Mouse (Mus musculus) heart, embryonic 12.5 days (tissue): ENCODE measurements around the gene Bex1. TPM values are rescaled to one million over a fixed set of nuclear protein-coding genes. Genes with fewer than 3 reads are reported as not detected.
"Not testable (repeated sequence)": the region's sequence is repeated elsewhere in the genome, so short reads cannot be mapped to it uniquely, and the experiment has no call there.

Experiments used
- ATAC-seq: fragments of 200-750 bp; cut with Nextera tagmentation; 2 replicates; pipeline ENCODE4 v1.8.0; 2017; ENCODE audit warnings: moderate TSS enrichment, moderate library complexity; ENCODE audit not compliant: insufficient number of reproducible peaks, low FRiP score
- H3K27ac ChIP-seq: fragments of 300-500 bp; sonication (generic); 2 replicates; pipeline ENCODE4 v1.5.1; 2016; ENCODE audit warnings: mild to moderate bottlenecking, moderate library complexity; ENCODE audit not compliant: poor library complexity, severe bottlenecking
- H3K27me3 ChIP-seq: fragments of 300-500 bp; sonication (generic); replicated peaks from 2 replicates; pipeline ENCODE4 v1.6.1; 2016; ENCODE audit warnings: mild to moderate bottlenecking, moderate library complexity
- H3K36me3 ChIP-seq: fragments of 300-500 bp; sonication (generic); 2 replicates; pipeline ENCODE4 v1.6.1; 2016; ENCODE audit warnings: mild to moderate bottlenecking, moderate library complexity
- H3K4me1 ChIP-seq: fragments of 300-500 bp; sonication (generic); replicated peaks from 2 replicates; pipeline ENCODE4 v1.6.1; 2016; ENCODE audit warnings: mild to moderate bottlenecking
- H3K4me2 ChIP-seq: fragments of 300-500 bp; sonication (generic); 2 replicates; pipeline ENCODE4 v1.6.1; 2016; ENCODE audit warnings: mild to moderate bottlenecking, moderate library complexity
- H3K4me3 ChIP-seq: fragments of 300-500 bp; sonication (generic); 2 replicates; pipeline ENCODE4 v1.5.1; 2016; ENCODE audit warnings: mild to moderate bottlenecking
- H3K9ac ChIP-seq: fragments of 300-500 bp; sonication (generic); 2 replicates; pipeline ENCODE4 v1.6.1; 2016; ENCODE audit warnings: mild to moderate bottlenecking, moderate library complexity
- H3K9me3 ChIP-seq: fragments of 300-500 bp; sonication (generic); replicated peaks from 2 replicates; pipeline ENCODE4 v1.6.1; 2016; ENCODE audit warnings: mild to moderate bottlenecking, moderate library complexity
- WGBS: fragments of 180-500 bp; shearing (Covaris S2); methylation state at CpG from one replicate; pipeline ENCODE4 v1.1.7; 2016; 5-methylcytosine and 5-hydroxymethylcytosine counted together
- polyA plus RNA-seq: library from polyadenylated mRNA; unstranded; fragments of >200 nt; fragmentation: Nextera tagmentation; extraction: Ambion mirVana; gene quantifications from 2 replicates; pipeline ENCODE4 v1.2.1, GENCODE M21; 2016

Gene Bex1
- polyA plus RNA-seq, result 208 and 215 TPM in 2 replicates

DNA sequence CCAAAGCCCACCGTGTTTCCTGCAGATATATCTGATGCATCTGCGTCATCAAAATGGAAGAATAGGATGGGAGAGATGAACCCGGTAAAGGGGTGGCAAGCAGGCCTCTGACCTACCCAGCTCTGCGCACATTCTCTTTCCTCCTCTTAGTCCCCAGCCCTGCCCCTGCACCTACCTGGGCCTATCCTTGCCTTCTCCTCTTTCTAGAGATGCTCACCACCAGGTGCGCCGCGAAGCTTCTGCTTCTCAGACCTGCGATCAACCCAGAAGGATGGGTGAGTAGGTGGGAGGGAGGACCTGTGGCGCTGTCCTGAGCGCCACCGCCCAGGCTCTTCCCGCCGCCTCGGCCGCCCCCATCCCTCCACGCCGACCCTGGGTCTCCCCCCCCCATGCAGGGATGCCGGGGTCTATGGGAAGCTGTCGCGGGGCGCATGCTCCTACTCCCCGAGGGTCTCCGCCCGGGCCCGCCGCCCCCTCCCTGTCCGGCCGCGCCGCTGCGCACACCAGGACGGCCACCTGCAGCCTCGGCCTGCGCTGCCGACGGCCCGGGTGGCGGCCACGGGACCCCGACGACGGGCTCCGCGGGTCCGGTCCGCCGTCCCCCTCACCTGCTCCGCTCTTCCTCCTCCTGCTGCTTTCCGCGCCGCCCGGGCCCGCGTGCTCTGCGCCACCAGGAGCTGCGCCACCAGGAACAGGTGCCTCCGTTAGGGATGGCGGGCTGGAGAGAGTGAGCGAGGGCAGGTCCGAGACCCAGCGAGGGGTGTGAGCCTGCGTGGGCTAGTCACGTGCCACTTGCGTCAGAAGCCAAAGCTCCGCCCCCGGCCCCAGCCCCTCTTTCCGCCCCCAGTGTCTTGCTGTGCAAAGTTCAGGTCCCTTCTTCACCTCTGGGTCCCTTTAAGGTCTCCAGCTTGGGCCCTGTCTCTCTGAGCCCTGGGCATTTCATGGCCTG, at the start of gene Bex1, which contains the start of gene Tceal7:
Gene Bex1 (minus strand): TSS at position 785 of the 949 bp plus-strand sequence.
Gene Tceal7 (plus strand): TSS at position 51 of the 949 bp plus-strand sequence.
- WGBS, result 30% methylated on average over 24 of the region's 67 CpGs
- not testable (repeated sequence) for H3K9me3 ChIP-seq, H3K27me3 ChIP-seq, H3K4me1 ChIP-seq, H3K36me3 ChIP-seq
- Histone ChIP-seq H3K9ac (peak within 1 kb of the TSS; percentile 70; the same call in 1 of the 2 replicates), H3K4me3 (peak within 1 kb of the TSS; percentile 54), H3K4me2 (peak within 1 kb of the TSS; percentile 63), H3K27ac (peak within 1 kb of the TSS; percentile 75; the same call in 1 of the 2 replicates)
- peak; percentile 91 for ATAC-seq

DNA sequence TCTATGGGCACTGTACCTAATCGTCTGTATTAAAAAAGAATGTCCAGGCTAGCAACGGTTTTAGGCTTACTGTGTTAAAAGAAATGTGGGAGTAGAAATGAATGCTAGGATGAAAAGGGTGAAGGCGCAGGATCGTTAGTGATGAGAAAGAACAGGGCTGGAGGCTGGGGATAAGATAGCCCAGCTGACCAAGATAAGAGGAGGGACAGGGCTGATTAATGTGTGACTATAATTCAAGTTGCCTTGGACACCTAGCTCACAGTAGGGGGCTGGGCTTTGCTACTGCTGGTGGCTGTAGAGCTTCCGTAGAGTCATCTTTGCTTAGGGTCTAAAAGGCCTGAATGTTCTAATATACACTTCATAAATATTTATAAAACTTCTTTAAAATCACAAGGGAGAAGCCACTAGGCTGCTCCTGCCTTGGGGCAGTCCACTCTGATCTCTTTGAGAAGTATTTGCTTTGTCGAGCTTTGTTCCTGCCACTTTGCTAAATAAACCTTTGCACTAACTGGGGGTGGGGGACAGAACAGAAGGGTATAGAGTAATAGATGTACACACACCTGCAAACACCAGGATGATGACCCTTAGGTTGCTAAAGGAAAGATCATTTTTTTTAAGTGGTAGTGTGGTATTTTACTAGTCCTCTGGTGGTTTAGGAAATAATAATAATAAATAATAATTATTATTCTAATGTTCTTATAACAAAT, 36.9 kb upstream of the Bex1 start:
- Histone ChIP-seq H3K9ac (no peak overlapping the region), H3K9me3 (no peaks in the 10 kb centered on the region), H3K36me3 (peaks cover 8% of the 10 kb centered on the region), H3K4me1 (0 out of 2 replicates have a peak, but pooled peaks cover 10% of the 10 kb centered on the region), H3K27ac (peak overlapping the region; percentile 27; the same call in 1 of the 2 replicates), H3K4me3 (no peak overlapping the region), H3K4me2 (no peak overlapping the region), H3K27me3 (no peaks in the 10 kb centered on the region)
- ATAC-seq, result no peak
- 28% methylated on average over 6 of the region's 6 CpGs for WGBS

DNA sequence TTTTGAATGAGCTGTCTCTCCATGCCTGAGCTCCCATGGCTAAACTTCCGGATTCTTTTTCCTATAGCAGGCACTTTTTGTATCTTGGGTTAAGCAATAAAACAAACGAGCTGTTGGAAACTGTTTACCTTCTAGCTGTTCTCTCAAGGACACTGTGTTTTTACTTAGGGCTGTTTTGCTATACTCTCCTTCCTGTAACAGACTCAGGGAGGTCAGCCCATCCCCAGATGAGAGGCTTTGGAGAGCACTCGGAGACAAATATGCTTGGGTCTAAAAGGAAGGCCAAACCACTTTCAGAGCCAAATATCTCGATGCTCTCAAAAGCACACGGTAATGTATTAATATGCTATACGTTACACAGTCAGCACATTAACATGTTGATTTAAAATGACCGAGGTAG, 34.4 kb upstream of the Bex1 start:
- WGBS, result 76% methylated on average over 7 of the region's 7 CpGs
- H3K36me3 ChIP-seq, result peaks cover 12% of the 10 kb centered on the region
- no peaks in the 10 kb centered on the region for H3K27me3 ChIP-seq
- H3K27ac ChIP-seq, result no peak overlapping the region
- H3K4me2 ChIP-seq, result no peak overlapping the region
- no peaks in the 10 kb centered on the region for H3K9me3 ChIP-seq
- no peak overlapping the region for H3K9ac ChIP-seq
- no peak overlapping the region for H3K4me3 ChIP-seq
- 0 out of 2 replicates have a peak, but pooled peaks cover 10% of the 10 kb centered on the region for H3K4me1 ChIP-seq
- no peak for ATAC-seq

DNA sequence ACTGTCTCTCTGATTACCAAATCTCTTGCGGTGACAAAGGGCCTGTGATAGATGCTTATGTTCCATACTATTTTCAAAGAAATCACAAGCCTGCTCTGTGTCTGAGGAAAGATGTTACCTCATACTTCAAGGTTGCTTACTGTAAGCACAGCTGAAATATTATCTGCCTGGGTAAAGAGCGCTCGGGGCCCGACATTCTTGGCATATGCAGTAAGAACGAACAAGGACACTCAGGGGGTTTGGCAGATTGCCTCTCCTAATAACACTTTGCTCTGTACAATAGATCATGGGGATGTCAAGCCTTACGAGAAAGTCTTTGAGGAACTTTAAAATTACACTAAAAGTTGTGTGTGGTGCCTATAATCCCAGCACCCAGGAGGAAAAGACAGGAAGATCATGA, 33.5 kb upstream of the Bex1 start:
- no peak for ATAC-seq
- 0 out of 2 replicates have a peak, but pooled peaks cover 10% of the 10 kb centered on the region for H3K4me1 ChIP-seq
- no peak overlapping the region for H3K9ac ChIP-seq
- H3K9me3 ChIP-seq, result no peaks in the 10 kb centered on the region
- no peak overlapping the region for H3K4me3 ChIP-seq
- peaks cover 12% of the 10 kb centered on the region for H3K36me3 ChIP-seq
- H3K27me3 ChIP-seq, result no peaks in the 10 kb centered on the region
- WGBS, result 50% methylated on average over 6 of the region's 6 CpGs
- H3K4me2 ChIP-seq, result no peak overlapping the region
- H3K27ac ChIP-seq, result no peak overlapping the region

DNA sequence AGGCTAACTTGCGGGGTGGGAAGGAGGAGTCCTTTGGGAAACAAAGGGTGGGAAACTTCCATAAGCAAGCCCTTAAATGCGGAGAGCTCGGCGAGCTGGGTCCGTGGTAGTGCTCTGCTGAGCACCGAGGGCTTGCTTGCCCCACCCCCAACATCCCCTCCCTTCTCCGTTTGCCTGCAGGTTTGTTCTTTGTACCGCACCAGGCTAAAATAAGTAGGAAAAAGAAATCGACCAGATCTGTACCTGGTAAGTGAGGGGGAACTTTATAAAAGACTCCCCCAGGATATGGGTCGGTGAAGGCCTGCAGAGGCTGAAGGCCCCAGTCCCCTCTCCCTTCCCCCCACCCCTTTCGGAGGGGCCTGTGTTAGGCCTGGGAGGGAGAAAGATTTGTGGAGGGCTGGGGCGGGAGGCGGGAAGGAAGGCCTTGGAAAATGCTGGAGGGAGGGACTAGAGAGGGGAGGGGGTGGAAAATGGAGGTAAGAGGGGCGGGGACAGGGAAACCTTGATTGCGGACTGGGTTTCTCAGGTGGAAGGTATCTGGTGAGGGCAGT, 30.3 kb upstream of the Bex1 start:
- peak overlapping the region; percentile 72 for H3K4me2 ChIP-seq
- peaks cover 12% of the 10 kb centered on the region for H3K36me3 ChIP-seq
- H3K27me3 ChIP-seq, result no peaks in the 10 kb centered on the region
- H3K9ac ChIP-seq, result peak overlapping the region; percentile 93
- peak; percentile 72 for ATAC-seq
- peak overlapping the region; percentile 87 for H3K27ac ChIP-seq
- 0 out of 2 replicates have a peak, but pooled peaks cover 6% of the 10 kb centered on the region for H3K4me1 ChIP-seq
- H3K9me3 ChIP-seq, result no peaks in the 10 kb centered on the region
- 18% methylated on average over 14 of the region's 15 CpGs for WGBS
- H3K4me3 ChIP-seq, result peak overlapping the region; percentile 72

DNA sequence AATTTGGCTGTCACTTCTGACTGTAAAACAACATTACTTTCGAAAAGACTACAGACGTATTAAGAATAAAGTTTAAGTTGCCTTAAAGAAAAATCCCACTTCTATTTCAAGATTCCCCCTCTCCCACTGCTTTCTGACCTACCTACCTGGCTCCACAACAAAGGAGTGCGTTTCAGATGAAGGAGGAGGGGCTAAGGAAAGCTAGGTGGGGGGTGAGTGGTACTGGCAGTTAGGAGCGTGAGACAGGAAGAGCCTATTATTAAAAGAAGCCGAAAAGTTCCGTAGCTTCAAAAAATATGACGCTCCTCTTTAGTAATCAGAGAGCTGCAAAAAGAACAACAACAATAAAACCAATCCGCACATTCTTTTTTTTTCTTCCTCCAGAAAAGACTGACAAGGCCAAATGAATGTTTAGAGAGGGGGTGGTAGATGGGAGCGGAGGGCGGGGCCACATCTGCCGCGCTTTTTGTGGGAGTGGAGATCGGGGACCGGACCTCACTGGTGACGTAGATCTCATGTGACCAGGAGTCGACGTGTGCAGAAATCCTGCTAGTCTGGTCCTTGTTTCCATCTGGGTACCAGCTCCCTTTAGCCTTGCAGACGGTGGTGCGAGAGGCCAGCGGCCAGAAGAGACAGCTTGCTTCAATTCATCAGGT, 29.4 kb upstream of the Bex1 start, which contains the start of gene Tceal9:
Gene Tceal9 (plus strand): TSS at position 506 of the 656 bp plus-strand sequence.
- peak; percentile 92 for ATAC-seq
- Histone ChIP-seq H3K9me3 (no peaks in the 10 kb centered on the region), H3K4me1 (0 out of 2 replicates have a peak, but pooled peaks cover 6% of the 10 kb centered on the region), H3K27me3 (no peaks in the 10 kb centered on the region), H3K27ac (peak within 1 kb of the TSS; percentile 87), H3K36me3 (peaks cover 12% of the 10 kb centered on the region), H3K4me2 (peak within 1 kb of the TSS; percentile 72), H3K4me3 (peak within 1 kb of the TSS; percentile 72), H3K9ac (peak within 1 kb of the TSS; percentile 93)
- 19% methylated on average over 20 of the region's 20 CpGs for WGBS

DNA sequence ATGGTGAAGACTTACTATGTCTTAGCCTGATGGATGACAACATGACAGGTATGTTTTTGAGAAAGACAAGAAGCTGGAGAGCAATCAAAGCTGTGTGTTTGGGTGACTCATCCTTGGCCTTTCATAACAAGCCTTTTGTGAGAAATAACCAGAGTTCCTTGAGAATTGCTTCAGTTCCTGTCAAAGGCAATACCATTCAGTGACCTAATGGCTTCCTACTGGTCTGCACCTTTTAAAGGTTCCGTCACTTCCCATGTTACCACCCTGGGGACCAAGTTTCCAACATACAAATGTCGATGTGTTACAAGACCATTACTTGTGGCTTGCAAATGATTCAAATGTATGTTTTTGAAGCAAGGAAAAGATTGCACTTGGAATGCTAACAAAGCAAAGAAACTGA, 27.9 kb upstream of the Bex1 start:
- Histone ChIP-seq H3K9me3 (no peaks in the 10 kb centered on the region), H3K4me3 (no peak overlapping the region), H3K4me2 (no peak overlapping the region), H3K36me3 (peaks cover 12% of the 10 kb centered on the region), H3K27me3 (no peaks in the 10 kb centered on the region), H3K4me1 (0 out of 2 replicates have a peak, but pooled peaks cover 3% of the 10 kb centered on the region), H3K27ac (no peak overlapping the region), H3K9ac (no peak overlapping the region)
- ATAC-seq, result no peak
- 64% methylated on average over 2 of the region's 2 CpGs for WGBS

DNA sequence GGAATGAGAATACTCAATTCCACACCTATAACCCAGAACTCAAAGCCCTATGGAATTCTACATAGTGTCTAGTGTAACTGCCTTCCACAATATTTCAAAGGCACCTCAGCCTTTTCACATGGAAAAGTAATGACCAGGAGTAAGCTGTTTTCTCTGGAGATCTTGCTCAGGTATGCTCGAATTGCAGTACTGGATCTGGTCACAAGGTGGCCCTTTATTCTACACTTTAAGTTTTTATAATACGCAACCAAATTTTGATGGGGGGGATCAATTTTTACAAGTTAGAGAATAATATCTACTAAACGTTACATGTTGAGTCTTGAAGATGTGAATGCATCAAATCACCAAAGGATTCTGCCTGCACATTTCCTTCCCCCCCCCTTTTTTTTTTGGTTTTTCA, 22.8 kb upstream of the Bex1 start:
- no peak overlapping the region for H3K27ac ChIP-seq
- H3K4me1 ChIP-seq, result no peaks in the 10 kb centered on the region
- no peak overlapping the region for H3K4me2 ChIP-seq
- H3K27me3 ChIP-seq, result no peaks in the 10 kb centered on the region
- no peak for ATAC-seq
- H3K4me3 ChIP-seq, result no peak overlapping the region
- no peaks in the 10 kb centered on the region for H3K9me3 ChIP-seq
- H3K9ac ChIP-seq, result no peak overlapping the region
- 54% methylated on average over 3 of the region's 3 CpGs for WGBS
- H3K36me3 ChIP-seq, result no peaks in the 10 kb centered on the region

DNA sequence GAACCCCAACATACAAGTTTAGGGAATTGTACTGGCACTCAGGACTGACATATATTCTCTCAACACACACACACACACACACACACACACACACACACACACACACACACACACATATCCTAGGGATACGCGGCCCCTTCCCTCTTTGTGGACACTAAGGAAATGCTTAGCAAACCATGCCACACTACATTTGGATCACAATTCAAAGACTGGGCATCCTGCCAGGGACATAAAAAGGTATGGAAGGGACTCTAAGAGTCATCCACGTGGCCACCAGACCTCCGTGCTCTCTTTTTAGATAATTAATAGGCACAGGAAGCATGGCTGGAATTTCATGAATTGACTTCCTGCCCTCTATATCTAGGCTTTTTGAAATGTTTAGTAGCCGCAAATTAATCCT, 12.5 kb upstream of the Bex1 start:
- Histone ChIP-seq H3K27me3 (no peaks in the 10 kb centered on the region), H3K9ac (no peak overlapping the region), H3K4me2 (no peak overlapping the region), H3K4me3 (no peak overlapping the region), H3K9me3 (no peaks in the 10 kb centered on the region), H3K4me1 (no peaks in the 10 kb centered on the region), H3K36me3 (no peaks in the 10 kb centered on the region), H3K27ac (no peak overlapping the region)
- 36% methylated on average over 4 of the region's 5 CpGs for WGBS
- no peak for ATAC-seq

DNA sequence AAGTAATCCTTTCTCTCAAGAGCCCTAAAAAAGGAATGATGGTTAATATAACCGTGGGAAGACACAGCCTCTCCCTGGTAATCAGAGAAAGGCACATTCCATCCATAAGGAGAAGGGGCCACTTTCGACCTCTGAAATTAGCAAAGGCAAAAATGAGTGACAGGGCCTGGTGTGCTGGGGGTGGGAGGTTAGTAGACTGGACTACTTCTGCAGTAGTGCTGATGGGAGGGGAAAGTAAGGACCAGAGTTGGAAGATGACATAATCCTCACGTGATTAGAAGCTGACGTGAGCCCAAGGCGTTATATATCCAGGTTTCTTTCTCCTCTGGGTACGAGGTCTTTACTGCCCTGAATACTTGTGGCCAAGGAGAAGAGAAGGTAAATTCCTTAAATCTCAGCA, 8.4 kb upstream of the Bex1 start:
- H3K9me3 ChIP-seq, result no peaks in the 10 kb centered on the region
- ATAC-seq, result no peak
- WGBS, result 35% methylated on average over 6 of the region's 6 CpGs
- no peak overlapping the region for H3K4me3 ChIP-seq
- H3K4me1 ChIP-seq, result no peaks in the 10 kb centered on the region
- no peak overlapping the region for H3K4me2 ChIP-seq
- H3K36me3 ChIP-seq, result no peaks in the 10 kb centered on the region
- no peak overlapping the region for H3K9ac ChIP-seq
- H3K27me3 ChIP-seq, result no peaks in the 10 kb centered on the region
- H3K27ac ChIP-seq, result no peak overlapping the region
